Mouse (Mus musculus) limb, embryonic 14.5 days (tissue): ENCODE measurements at regions not wholly inside any gene's neighbourhood (a gene's known extent, or its start where the extent isn't known, plus 50 kb on each side); places are given as distances from the start of the nearest gene placed in this dataset.

Experiments
- ATAC-seq: fragments of 200-750 bp; cut with Nextera tagmentation; 2 replicates; pipeline ENCODE4 v1.8.0; 2017; ENCODE audit warnings: low read depth, moderate number of reproducible peaks, moderate TSS enrichment; ENCODE audit not compliant: low FRiP score
- DNase-seq: peaks from one replicate; pipeline ENCODE4 v3.0.0-alpha.2; 2015; ENCODE audit warnings: low spot score
- H3K27ac ChIP-seq: fragments of 300-500 bp; sonication (generic); replicated peaks from 2 replicates; pipeline ENCODE4 v1.5.1; 2014; ENCODE audit warnings: low read depth, mild to moderate bottlenecking, low read length, moderate library complexity, mixed read lengths
- H3K27me3 ChIP-seq: fragments of 300-500 bp; sonication (generic); 2 replicates; pipeline ENCODE4 v1.6.1; 2014; ENCODE audit warnings: low read length, mixed read lengths; ENCODE audit not compliant: control insufficient read depth, insufficient read depth
- H3K36me3 ChIP-seq: fragments of 300-500 bp; sonication (generic); 2 replicates; pipeline ENCODE4 v1.6.1; 2014; ENCODE audit warnings: mild to moderate bottlenecking, low read length, moderate library complexity, mixed read lengths; ENCODE audit not compliant: control insufficient read depth, insufficient read depth
- H3K4me1 ChIP-seq: fragments of 300-500 bp; sonication (generic); 2 replicates; pipeline ENCODE4 v1.6.1; 2014; ENCODE audit warnings: antibody characterized with exemption, low read length, mixed read lengths; ENCODE audit not compliant: control insufficient read depth, insufficient read depth
- H3K4me2 ChIP-seq: fragments of 300-500 bp; sonication (generic); replicated peaks from 2 replicates; pipeline ENCODE4 v1.6.1; 2014; ENCODE audit warnings: low read depth, mild to moderate bottlenecking, low read length, moderate library complexity; ENCODE audit not compliant: severe bottlenecking
- H3K4me3 ChIP-seq: fragments of 300-500 bp; sonication (generic); replicated peaks from 2 replicates; pipeline ENCODE4 v1.5.1; 2014; ENCODE audit warnings: low read length
- H3K9ac ChIP-seq: fragments of 300-500 bp; sonication (generic); 2 replicates; pipeline ENCODE4 v1.6.1; 2014; ENCODE audit warnings: mild to moderate bottlenecking, low read depth, low read length, moderate library complexity; ENCODE audit not compliant: severe bottlenecking
- H3K9me3 ChIP-seq: fragments of 300-500 bp; sonication (generic); 2 replicates; pipeline ENCODE4 v1.6.1; 2016; ENCODE audit warnings: low read length; ENCODE audit not compliant: control insufficient read depth
- POLR2A ChIP-seq: fragments of 200-500 bp; IDR thresholded peaks from 2 replicates; pipeline ENCODE4 v1.8.0; 2012; ENCODE audit warnings: inconsistent platforms, mild to moderate bottlenecking, moderate library complexity, borderline replicate concordance; ENCODE audit not compliant: insufficient read depth, insufficient read length; ENCODE audit errors: extremely low read depth
- WGBS: fragments of 180-500 bp; shearing (Covaris S2); extraction: QIAGEN DNeasy Blood & Tissue Kit; methylation state at CpG from one replicate; pipeline ENCODE4 v1.1.7; 2014; 5-methylcytosine and 5-hydroxymethylcytosine counted together

DNA sequence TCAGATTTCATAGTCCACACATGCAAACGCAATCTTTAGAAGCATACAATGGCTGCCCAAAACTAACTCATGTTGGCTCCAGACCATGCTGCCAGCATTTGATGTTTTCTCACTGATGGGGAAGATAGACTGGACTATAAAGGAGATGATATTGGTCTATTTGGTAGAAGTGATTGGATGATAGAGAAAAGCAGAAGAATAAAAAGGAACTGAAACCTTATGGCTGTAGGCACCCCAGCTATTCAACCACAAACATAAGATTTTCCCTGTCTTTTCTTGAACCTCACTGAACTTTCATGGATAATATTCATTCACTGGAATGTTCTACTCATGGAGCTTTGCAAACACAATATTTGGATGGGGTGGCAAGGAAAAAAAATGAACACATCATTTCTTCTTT is 65.7 kb upstream of the Irak1bp1 start:
- WGBS: 77% methylated on average over 1 of the region's 1 CpGs
- Histone ChIP-seq H3K9me3 (no peaks in the 10 kb centered on the region), H3K4me3 (no peak overlapping the region), H3K4me1 (no peaks in the 10 kb centered on the region), H3K27ac (no peak overlapping the region), H3K4me2 (no peak overlapping the region), H3K9ac (no peak overlapping the region), H3K27me3 (no peaks in the 10 kb centered on the region), H3K36me3 (no peaks in the 10 kb centered on the region)
- DNase-seq (no peak), ATAC-seq (no peak)
- TF ChIP-seq POLR2A: no peak
